Mouse (Mus musculus) stomach, postnatal 0 days (tissue): ENCODE measurements around the gene Polr2l. TPM values are rescaled to one million over a fixed set of nuclear protein-coding genes. Genes with fewer than 3 reads are reported as not detected.

ENCODE experiments used
- ATAC-seq: fragments of 200-750 bp; cut with Nextera tagmentation; 2 replicates; pipeline ENCODE4 v1.8.0; 2017; ENCODE audit not compliant: low FRiP score, low TSS enrichment
- DNase-seq: peaks from one replicate; pipeline ENCODE4 v3.0.0-alpha.2; 2016; ENCODE audit warnings: low spot score
- H3K27ac ChIP-seq: fragments of 300-500 bp; sonication (generic); replicated peaks from 2 replicates; pipeline ENCODE4 v1.5.1; 2014; ENCODE audit warnings: mild to moderate bottlenecking, control low read depth
- H3K27me3 ChIP-seq: fragments of 300-500 bp; sonication (generic); 2 replicates; pipeline ENCODE4 v1.6.1; 2014; ENCODE audit warnings: low read length; ENCODE audit not compliant: control insufficient read depth, insufficient read depth
- H3K36me3 ChIP-seq: fragments of 300-500 bp; sonication (generic); 2 replicates; pipeline ENCODE4 v1.6.1; 2014; ENCODE audit warnings: low read length, mixed read lengths; ENCODE audit not compliant: control insufficient read depth, insufficient read depth
- H3K4me1 ChIP-seq: fragments of 300-500 bp; sonication (generic); replicated peaks from 2 replicates; pipeline ENCODE4 v1.6.1; 2014; ENCODE audit warnings: antibody characterized with exemption; ENCODE audit not compliant: control insufficient read depth, insufficient read depth
- H3K4me2 ChIP-seq: fragments of 300-500 bp; sonication (generic); replicated peaks from 2 replicates; pipeline ENCODE4 v1.6.1; 2014; ENCODE audit warnings: low read depth, mild to moderate bottlenecking, control low read depth, moderate library complexity
- H3K4me3 ChIP-seq: fragments of 300-500 bp; sonication (generic); 2 replicates; pipeline ENCODE4 v1.5.1; 2014; ENCODE audit warnings: low read depth, low read length, control low read depth
- H3K9ac ChIP-seq: fragments of 300-500 bp; sonication (generic); 2 replicates; pipeline ENCODE4 v1.6.1; 2014; ENCODE audit warnings: mild to moderate bottlenecking, low read length, control low read depth, mixed read lengths
- H3K9me3 ChIP-seq: fragments of 300-500 bp; sonication (generic); 2 replicates; pipeline ENCODE4 v1.6.1; 2016; ENCODE audit warnings: low read length; ENCODE audit not compliant: control insufficient read depth
- CTCF ChIP-seq: IDR thresholded peaks from 2 replicates; pipeline ENCODE4 v1.5.1; 2016; ENCODE audit warnings: antibody characterized with exemption, low read depth, mild to moderate bottlenecking, moderate library complexity
- EP300 ChIP-seq: optimal IDR thresholded peaks from 2 replicates; pipeline ENCODE3; 2016; ENCODE audit warnings: antibody characterized with exemption
- WGBS: fragments of 180-500 bp; shearing (Covaris S2); extraction: QIAGEN DNeasy Blood & Tissue Kit; methylation state at CpG from one replicate; pipeline ENCODE4 v1.1.7; 2014; 5-methylcytosine and 5-hydroxymethylcytosine counted together
- polyA plus RNA-seq: library from polyadenylated mRNA; unstranded; fragments of >200 nt; fragmentation: Nextera tagmentation; extraction: Ambion mirVana; gene quantifications from 2 replicates; pipeline ENCODE4 v1.2.1, GENCODE M21; 2015

Polr2l gene
- polyA plus RNA-seq, 1 experiment from 2014 or later: 60.2 TPM

- H3K4me3 ChIP-seq: peak within 1 kb of the TSS; percentile 67
- peaks cover 5% of the 10 kb centered on the region; the same call in 1 of the 2 replicates for H3K4me1 ChIP-seq
- TF ChIP-seq EP300: no peak
- peak; percentile 82 for TF ChIP-seq CTCF
- peak; percentile 80 for ATAC-seq
- peak within 1 kb of the TSS; percentile 67 for H3K27ac ChIP-seq
- H3K4me2 ChIP-seq: peak within 1 kb of the TSS; percentile 90
- H3K27me3 ChIP-seq: no peaks in the 10 kb centered on the region
- 0 out of 2 replicates have a peak, but pooled peaks cover 5% of the 10 kb centered on the region for H3K36me3 ChIP-seq
- no peaks in the 10 kb centered on the region for H3K9me3 ChIP-seq
- peak within 1 kb of the TSS; percentile 76 for H3K9ac ChIP-seq
- 5% methylated on average over 52 of the region's 53 CpGs for WGBS
- DNase-seq: peak; percentile 86
Observed at GRCm38 (mm10) chr7:141437178-141438120, 37.5 kb downstream of the Polr2l start, which contains the start of gene Slc25a22. Gene Slc25a22, minus strand, starts transcription at chr7:141437892.

DNA sequence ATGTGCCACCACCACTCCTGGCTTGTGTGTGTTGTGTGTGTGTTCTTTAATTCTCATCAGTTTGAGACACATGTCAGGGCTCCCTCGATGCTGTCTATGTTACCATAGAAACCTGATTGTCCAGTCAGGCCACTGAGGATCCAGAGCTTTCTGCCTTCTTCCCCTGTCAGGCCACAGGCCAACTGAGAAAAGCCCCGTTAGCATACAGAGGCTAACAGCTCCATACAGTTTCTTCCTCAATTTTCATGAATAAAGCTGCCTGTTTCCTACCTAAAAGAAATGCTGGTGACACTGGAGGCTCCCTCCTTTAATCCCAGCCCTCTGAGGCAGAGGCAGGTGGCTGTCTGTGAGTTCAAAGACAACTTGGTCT, 38.4 kb downstream of the Polr2l start:
- 50% methylated on average over 2 of the region's 2 CpGs for WGBS
- TF ChIP-seq EP300 (no peak), CTCF (no peak)
- no peaks in the 10 kb centered on the region for H3K9me3 ChIP-seq
- H3K4me3 ChIP-seq: peak overlapping the region; percentile 67
- H3K27ac ChIP-seq: no peak overlapping the region
- no peak for ATAC-seq
- H3K27me3 ChIP-seq: no peaks in the 10 kb centered on the region
- H3K4me2 ChIP-seq: peak overlapping the region; percentile 90
- peaks cover 10% of the 10 kb centered on the region; the same call in 1 of the 2 replicates for H3K36me3 ChIP-seq
- peaks cover 5% of the 10 kb centered on the region; the same call in 1 of the 2 replicates for H3K4me1 ChIP-seq
- H3K9ac ChIP-seq: peak overlapping the region; percentile 76; the same call in 1 of the 2 replicates
- DNase-seq: no peak

DNA sequence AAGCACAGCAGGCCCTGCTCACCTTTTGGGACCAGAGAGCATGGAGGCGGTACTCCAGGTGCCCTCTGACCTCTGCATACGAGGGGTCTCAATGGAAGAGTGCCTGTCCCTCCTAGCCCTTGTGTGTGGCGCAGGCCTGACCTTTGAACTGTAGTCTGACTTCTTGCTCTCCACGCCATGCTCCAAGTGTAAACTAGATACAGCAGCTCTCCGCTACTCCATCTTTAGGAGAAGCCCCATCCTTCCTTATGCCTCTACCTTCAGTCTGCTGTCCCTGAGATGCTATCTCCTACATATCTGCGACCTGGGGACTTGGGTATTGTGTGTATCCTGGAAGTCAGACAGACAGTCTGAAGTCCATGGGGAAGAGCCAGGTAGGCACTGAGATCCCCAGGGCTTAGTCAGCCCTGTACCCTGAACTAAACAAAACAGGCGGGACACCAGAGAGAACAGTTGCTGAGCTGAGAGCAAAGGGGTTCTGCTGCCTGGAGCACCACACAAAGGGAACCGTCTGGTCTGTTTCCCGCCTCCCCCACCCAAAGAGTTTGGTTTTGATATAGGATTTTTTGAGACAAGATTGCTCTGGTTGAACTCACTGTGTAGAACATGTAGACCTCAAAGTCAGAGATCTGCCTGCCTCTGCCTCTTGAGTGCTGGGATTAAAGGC, 38.9 kb downstream of the Polr2l start:
- Histone ChIP-seq H3K4me1 (peaks cover 5% of the 10 kb centered on the region; the same call in 1 of the 2 replicates), H3K9ac (0 out of 2 replicates have a peak overlapping the region, but pooled peaks have one; percentile 31), H3K4me3 (no peak overlapping the region), H3K36me3 (peaks cover 11% of the 10 kb centered on the region; the same call in 1 of the 2 replicates), H3K27me3 (no peaks in the 10 kb centered on the region), H3K9me3 (no peaks in the 10 kb centered on the region), H3K27ac (peak overlapping the region; percentile 53; the same call in 1 of the 2 replicates), H3K4me2 (peak overlapping the region; percentile 71)
- TF ChIP-seq CTCF: no peak
- no peak for TF ChIP-seq EP300
- WGBS: 83% methylated on average over 9 of the region's 9 CpGs
- DNase-seq (no peak), ATAC-seq (no peak)

DNA sequence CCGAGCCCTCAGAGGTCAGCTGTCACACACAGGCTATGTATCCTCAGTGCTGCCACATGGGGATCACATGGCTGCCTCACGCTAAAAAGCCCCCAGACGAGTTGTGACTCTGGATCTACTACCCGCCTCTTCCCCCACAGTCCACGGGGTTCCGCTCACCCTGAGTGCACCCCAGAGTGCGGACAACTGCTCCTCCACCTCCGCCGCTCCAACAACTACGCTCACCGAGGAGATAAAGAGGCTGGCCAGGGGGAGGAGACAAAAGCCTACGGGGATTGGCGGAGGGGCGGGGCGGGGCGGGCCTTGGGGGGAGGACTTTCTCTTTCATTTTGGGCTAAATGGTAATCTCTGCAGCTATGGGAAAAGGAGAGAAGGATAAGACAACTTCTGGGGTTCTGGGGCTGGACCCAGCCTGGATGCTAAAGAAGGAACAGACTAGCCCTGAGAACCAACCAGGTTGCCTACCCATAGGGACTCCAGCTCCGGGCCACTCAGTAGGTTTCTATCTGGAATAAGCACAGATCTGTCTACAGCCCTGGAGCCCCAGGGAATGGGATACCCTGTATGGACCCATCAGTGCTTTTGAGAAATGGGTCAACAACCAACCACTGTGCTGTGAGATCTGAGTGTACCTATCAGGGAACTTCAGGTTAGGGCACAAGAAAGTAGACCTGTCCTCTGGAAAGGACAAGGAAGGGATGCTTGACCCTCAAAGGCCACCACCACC, 39.6 kb downstream of the Polr2l start:
- Histone ChIP-seq H3K4me2 (peak overlapping the region; percentile 71), H3K27ac (peak overlapping the region; percentile 58; the same call in 1 of the 2 replicates), H3K4me1 (peaks cover 5% of the 10 kb centered on the region; the same call in 1 of the 2 replicates), H3K36me3 (peaks cover 11% of the 10 kb centered on the region; the same call in 1 of the 2 replicates), H3K4me3 (peak overlapping the region; percentile 46), H3K27me3 (no peaks in the 10 kb centered on the region), H3K9me3 (no peaks in the 10 kb centered on the region), H3K9ac (peak overlapping the region; percentile 55)
- ATAC-seq: peak; percentile 35; the same call in 1 of the 2 replicates
- peak; percentile 80 for DNase-seq
- WGBS: 5% methylated on average over 17 of the region's 17 CpGs
- no peak for TF ChIP-seq EP300
- 0 out of 2 replicates have a peak, but pooled peaks have one; percentile 14 for TF ChIP-seq CTCF

GRCm38 (mm10) chr7:141434464-141434863, 40.5 kb downstream of the Polr2l start:
- ATAC-seq (no peak), DNase-seq (peak; percentile 47)
- peaks cover 5% of the 10 kb centered on the region; the same call in 1 of the 2 replicates for H3K4me1 ChIP-seq
- peak overlapping the region; percentile 55 for H3K9ac ChIP-seq
- 11% methylated on average over 8 of the region's 8 CpGs for WGBS
- H3K36me3 ChIP-seq: peaks cover 11% of the 10 kb centered on the region; the same call in 1 of the 2 replicates
- peak overlapping the region; percentile 71 for H3K4me2 ChIP-seq
- H3K27ac ChIP-seq: peak overlapping the region; percentile 58; the same call in 1 of the 2 replicates
- H3K4me3 ChIP-seq: peak overlapping the region; percentile 46
- no peak for TF ChIP-seq EP300
- TF ChIP-seq CTCF: no peak
- H3K27me3 ChIP-seq: no peaks in the 10 kb centered on the region
- no peaks in the 10 kb centered on the region for H3K9me3 ChIP-seq
